Mouse (Mus musculus): ENCODE data around the gene Limk2.

Limk2 gene

DNA sequence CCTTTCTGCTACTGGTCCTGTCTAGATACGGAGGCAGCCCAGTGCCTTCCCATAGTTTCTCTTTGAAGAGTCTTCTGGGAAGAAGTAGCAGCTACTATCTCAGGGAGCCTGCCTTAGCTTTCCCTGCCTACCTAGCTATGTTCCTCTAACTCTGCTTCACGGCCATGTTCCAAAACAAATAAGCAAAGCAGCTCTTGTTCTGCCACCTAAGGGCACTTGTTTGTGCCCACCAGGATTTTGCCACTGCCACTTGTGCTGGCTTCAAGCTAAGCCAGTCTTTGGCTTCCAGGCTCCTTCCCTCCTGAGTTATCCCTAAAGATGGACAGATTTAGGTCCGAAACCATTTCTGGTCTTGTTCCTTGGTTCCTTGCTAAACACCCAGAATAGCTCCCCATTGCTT is 3.1 kb upstream of the Limk2 start:
- DNase-seq (ENCODE audit: low read depth, low spot score), result no peak

DNA sequence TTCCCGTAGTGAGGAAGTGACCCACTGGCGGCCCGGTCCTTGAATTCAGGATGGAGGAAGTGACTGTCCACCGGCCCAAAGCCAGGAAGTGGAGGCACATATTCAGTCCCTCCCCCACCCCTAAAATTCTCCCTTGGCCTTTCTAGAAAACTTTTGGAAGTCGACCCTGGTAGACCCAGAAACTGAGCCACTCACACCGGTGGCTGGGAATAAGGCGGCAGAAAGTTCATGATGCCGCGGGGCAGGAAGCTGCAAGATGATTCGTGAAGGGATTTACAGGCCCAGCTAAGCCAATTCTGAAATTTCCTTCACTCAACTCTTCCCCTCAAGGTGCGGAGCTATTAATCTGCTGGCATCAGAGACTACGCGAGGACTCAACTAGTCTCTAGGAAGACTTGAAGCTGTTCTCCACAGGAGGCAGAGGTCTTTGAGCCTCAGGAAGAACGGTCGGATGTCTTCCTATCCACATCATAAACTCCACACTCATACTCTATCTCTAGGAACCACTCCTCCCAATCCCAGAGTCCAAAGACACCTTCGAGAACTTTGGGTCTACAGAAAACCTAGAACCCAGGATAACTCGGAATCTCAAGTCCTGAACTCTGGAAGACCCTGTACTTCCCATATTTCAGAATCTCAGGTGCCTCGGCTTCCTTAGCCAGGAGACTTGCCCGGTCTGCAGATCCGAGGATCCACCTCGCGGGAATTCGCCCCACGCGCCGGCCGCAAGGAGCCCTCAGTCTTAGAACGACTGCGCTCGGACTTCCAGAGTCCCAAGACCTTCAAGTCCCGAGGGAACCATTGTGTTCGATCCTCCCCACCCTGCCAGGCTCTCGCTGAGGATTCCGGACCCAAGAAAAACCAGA is 625 bp downstream of the Limk2 start:
- peak; percentile 7 for DNase-seq (ENCODE audit: low read depth, low spot score)

DNA sequence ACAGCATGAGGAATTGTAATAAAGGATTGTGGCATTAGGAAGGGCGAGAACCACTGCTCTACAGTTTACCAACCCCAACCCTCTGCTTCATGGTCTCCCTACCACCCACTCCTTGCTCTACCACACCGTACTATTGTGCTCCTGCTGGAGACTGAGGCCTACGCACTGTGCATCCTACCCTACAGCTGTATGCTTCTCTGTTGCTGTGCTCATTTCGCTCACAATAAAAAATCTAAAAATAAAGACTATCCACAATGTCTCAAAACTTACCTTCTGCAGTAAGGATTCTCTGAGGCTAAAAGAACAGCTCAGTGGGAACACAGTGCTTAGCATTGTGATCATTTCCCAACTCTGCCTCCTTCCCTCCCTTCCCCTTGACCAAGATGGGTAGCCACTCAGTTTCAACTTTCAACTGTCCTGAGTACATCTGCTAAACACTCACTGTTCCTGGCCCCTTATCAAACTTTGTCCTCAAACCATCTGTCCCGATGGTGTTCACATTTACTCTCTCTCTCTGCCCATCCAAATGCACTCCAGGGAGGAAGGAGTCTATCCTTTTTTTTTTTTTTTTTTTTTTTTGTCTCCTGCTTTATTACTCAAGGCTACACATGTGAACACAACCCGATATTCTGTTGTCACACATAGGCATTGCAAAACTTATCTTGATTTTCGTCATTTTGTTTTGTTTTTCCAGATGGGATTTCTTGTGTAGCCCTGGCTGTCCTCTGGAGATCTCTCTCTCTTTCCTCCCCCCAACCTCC is 4.5 kb downstream of the Limk2 start:
- no peak for DNase-seq (ENCODE audit: low read depth, low spot score)

DNA sequence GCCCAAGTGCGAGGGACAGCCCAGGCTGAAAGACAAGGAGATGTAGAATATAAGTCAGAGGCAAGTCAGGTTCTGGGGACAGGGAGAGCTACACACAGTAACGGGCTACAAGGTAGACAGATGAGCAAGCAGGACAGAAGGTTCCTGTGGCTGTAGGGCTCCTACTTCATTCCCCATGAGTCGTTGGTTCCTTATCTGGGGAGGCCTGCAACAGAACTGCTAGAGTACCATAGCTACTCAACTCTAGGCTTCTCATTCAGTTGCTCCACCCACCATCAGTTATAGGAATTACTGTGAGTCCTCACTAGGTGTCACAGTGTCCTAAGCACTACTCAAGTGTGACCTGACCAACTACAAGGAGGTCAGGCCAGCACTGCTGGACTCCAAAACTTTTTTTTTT is 6.0 kb downstream of the Limk2 start:
- DNase-seq (ENCODE audit: low read depth, low spot score), result no peak

DNA sequence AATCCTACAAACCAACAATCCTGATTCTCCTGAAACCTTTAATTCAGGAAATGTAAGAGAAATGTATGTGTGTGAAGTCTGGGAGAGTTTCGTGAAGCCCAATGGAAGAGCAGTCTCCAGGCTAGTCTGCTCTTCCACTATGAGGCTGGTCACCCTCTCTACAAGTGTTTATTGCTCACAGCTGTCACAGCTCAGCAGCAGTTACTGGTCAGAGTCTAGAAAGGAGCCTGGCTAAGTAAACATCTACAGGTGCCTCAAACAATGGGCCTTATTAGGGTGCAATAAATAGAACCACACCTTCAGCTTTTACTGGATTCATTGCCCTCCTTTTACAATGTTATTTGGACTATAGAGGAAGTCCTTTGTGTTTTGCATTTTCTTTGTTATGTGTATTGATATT is 10.7 kb downstream of the Limk2 start:
- no peak for DNase-seq (ENCODE audit: low read depth, low spot score)

DNA sequence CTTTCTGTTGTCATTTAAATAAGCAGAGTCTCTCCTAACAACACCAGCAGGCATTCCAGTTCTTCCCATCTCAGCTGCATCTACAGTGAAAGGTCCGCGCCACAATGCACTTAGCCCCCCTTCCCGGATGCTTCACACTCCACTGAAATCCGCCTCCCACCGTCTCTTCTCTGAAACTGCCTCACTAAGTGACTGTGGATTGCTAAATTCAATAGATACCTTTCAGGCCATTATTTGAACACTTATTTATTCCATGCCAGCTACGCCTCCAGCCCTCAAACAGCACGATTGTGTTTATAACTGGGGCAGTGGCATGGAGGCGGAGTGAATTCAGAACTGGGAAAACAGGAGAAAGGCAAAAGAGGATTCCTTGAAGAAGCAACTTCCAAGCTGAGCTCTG is 12.4 kb downstream of the Limk2 start:
- no peak for DNase-seq (ENCODE audit: low read depth, low spot score)

DNA sequence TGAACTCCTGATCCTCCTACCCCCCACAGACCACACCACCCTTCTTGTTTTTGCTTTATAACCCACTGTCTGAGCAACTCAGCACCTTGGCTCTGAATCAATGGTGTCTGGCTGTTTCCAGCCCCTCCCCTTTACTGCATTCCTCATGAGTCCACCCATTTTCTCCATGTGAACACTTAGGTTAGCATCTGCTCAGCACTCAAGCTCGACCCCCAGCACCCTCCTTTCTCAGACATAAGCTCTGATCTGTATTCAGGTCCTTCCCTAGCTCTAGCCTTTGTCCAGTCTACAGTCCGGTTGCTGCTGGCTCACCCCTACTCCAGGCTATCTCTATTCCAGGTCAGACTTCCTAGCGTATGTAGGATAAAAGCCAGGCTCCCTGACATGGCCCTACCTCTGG is 12.9 kb downstream of the Limk2 start:
- DNase-seq (ENCODE audit: low read depth, low spot score), result no peak

DNA sequence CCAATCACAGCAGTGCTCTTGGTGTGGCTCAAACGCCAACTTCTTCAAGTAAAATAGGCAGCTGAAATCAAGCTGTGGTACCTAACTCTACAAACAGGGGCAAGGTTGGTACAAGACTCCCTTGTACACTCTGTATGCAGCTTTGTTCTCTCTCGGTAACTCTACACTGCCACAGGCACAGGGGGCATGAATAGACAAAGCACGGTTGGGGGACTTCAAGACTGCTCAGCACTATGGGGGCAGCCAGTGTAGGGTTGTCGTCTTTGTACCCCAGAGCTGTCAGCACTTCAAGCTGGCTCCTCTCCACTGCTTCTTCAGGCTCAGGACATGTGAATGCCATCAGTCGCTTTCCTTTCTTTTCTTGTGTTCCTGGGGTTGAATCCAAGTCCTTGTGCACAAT is 14.5 kb downstream of the Limk2 start:
- DNase-seq (ENCODE audit: low read depth, low spot score), result no peak

DNA sequence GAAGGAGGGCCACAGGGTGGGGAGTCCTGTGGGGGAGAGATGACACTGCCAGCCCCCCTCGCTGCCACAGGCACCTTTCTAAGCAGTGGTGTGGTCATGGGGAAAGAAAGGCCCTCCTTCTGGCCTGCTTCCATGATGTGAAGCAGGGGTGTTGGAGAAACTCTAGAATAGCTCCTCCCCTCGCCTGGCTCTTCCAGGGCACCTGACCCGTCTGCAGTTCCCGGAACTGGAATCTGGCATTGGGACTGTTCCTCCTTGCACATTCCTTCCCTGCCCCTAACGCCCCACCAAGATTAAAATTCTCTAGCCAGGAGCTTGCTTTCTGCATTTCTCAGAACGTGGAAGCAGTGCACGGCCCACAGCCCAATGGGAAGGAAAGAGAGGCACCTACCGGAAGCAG is 16.5 kb downstream of the Limk2 start:
- no peak for DNase-seq (ENCODE audit: low read depth, low spot score)

DNA sequence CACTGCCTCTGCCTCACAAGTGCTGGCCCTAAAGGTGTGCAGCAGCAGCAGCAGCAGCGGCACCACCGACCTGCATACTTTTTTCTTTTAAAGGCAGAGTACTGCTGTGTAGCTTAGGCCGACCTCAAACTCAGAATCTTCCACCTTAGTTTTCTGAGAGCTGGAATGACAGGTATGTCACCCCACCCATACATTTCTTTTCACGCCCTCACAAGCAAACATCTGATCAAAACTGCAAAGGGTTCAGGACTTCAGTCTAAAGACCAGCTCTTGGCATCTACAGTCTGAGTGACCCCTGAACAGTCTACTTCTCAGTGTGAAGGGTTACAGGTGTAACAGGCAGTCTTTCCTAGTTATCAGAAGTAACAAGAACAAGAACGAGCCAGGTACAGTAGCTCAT is 18.2 kb downstream of the Limk2 start:
- no peak for DNase-seq (ENCODE audit: low read depth, low spot score)

DNA sequence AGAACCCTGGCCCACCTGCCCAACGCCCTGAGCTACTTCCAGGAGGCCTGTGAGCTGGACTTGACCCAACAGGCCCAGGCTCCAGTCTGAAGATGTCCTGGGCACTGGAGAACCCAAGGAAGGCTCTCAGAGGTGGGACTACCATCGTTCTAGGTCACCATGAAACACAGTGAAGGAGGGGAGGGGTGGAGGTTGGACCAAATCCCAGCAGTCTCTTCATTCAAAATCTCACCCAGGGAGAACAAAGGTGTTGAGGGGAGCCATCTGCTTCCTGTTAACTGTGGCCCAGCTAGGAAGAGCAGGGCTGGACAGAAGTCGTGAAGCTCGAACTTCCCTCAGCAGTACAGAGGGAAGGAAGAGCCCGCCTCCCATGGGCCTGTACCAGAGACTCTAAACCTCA is 19.0 kb downstream of the Limk2 start:
- DNase-seq (ENCODE audit: low read depth, low spot score), result no peak

DNA sequence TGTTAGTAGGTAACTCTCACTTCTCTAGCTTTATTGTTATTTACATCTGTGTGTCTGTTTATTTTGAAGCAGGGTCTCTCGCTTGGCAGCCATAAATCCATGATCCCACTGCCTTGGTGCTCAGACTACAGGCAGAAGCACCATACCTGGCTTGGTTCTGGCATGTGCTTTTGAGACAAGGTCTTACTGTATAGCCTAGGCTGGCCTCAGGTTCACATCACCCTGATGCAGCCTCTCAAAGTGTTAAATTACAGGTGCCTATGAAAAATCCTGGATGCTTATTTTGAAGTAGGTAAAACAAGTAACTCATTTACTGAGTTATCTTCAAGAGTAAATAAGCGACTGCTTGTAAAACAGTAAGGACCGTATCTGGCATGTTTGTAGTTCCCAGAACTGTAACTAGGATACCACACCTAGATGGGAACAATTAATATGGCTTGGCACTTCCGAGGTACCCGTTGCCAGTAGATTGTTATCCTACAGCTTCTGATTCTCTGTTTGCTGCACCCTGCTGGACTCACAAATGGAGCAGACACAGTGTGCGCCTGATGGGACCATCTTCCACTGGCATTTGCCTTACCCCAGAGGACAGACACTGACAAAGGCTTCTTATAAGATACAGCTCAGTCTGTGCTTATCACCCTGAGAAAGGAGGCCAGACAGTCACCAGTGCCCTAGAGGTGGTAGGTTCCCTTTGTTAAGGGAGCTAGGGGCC is 21.4 kb downstream of the Limk2 start:
- DNase-seq (ENCODE audit: low read depth, low spot score), result no peak

DNA sequence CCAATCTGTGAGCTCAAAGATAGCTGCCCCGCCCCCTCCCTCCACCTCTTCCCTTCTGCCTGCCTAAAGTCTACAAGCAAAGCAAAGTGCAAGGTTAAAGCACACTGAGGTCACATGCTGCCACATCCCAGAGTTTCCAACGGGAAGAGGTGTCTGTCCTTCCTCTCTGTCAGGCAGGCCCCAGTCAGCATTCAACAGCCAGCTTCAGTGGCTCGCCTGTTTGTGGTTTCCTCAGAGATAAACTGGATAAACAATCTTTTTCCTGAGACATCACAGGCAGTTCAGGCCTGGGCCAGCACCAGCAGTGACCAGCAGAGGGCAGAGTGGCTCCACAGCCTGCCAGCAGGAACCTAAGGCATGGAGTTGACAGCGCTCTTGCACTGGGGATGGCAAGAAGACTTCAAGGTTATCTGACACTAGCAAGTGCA is 22.0 kb downstream of the Limk2 start:
- DNase-seq (ENCODE audit: low read depth, low spot score), result peak; percentile 59

DNA sequence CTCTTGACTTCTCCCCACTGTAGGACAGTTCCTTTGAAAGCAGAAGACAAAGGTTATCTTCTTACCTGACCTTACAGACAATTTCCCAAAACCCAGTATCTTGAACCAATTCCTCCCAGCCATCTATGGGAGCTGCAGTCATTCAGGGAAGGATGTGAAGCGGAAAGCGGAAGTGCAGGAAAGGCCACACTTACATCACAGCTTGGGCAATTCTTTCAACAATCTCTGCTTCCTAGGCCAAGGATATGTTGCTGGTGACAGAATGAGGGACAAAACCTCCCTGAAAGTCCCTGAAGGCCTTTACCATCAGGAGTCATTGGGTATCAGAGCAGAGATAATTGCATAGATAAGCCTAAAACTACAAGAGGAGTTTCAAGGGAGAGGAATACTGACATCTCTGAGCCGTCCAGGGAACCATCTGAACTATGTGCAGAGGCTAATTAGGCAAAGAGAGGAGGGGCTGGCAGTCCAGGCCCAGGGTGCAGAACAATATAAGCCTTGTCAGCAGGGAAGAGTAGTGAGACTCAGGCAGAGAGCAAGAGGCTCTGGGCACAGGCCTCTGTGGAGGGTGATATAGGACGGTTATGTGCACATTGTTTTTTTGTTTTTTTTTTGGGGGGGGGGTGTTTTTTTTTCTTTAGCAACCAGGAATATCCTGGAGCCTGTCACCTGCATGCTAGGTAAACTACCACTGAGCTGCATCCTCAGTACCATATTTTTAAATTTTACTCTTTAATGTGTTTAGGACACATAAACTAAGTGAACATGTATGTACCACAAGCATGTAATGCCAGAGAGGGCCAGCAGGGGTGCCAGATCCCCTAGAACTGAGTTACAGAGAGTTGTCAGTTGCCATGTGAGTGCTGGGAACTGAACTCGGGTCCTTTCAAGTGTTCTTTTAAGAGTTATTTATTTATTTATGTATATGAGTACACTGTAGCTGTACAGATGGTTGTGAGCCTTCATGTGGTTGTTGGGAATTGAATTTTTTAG is 26.1 kb downstream of the Limk2 start:
- no peak for DNase-seq (ENCODE audit: low read depth, low spot score)

DNA sequence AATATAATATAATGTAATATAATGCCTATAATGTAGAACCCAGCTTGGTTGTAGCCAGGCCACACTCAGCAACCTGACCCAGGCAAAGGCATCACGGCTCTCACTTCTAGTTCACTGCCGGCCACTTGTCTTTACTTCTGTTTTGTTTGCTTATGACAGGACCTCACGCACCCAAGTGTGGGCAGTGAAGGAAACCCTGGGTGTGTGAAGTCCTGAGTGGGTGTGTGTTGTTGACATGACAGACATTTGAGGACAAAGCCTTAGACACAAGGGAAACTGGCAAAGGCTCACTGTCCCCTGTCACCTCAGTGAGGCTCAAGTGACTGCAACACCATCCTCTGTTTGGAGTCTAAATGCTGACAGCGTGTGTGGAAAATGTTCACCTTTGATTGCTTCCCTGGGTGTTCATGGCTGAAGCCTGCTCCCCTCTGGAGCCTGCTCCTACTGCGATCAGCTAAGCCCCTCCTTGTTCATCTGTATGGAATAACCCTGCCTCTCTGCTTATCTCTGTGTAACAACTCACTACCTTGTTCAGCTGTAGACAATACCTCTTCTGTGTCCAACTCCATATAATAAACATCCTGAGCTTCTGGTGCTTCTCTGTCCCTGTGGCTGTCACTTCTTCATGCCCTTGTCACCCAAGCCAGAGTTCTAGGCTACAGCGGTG is 27.7 kb downstream of the Limk2 start:
- no peak for DNase-seq (ENCODE audit: low read depth, low spot score)

DNA sequence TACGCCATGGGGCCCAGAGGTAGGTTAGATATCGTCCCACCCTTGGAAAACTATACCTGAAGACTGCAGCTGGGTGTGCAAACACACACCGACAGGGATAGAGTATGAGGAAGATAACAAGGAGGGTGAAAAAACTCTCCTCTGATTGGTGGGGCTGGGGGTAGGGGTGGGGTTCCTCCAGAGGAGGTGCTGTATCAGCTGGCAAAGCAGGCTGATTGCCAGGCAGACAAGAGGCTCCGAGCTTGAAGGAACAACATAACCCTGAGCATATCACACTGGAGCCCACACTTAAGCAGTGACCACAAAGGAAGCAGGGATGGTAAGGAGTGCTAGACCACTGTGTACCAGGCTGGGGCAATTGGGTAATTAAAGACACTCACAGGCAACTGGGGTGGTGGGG is 29.6 kb downstream of the Limk2 start:
- no peak for DNase-seq (ENCODE audit: low read depth, low spot score)

DNA sequence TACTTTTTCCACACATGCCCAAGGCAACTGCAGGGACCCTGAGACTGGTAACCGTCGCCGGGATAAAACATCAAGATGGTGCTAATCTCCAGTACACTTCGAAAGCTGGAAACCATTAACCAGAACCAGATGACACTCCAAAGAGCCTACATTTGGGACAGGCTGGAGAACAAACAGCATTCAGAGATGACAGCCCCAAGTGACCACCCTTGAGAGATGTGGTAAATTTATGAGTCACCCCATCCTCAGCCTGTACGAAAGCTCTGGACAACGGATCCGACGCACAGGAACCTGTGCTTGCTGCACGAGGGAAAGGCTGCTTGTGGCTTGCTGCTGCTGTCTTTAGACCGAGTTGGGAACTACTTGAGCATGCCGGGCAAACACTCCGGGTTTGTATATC is 34.2 kb downstream of the Limk2 start:
- peak; percentile 11 for DNase-seq (ENCODE audit: low read depth, low spot score)

DNA sequence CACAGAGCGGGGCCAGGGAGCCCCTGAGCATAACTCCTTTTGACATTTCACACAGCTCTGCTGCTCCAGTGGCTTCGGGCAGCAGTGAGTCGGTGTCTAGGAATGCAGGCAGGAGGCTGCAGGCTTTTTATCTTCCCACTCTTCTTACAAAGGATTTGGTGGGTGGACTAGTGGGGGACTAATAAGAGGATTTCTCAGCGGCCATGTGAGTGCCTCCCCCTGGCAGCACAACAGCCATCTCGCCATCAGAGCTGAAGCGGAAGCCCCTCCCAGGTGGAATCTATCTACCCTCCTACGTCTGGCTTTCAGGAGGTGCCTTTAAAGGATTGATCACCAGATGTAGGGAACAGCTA is 34.7 kb downstream of the Limk2 start:
- DNase-seq (ENCODE audit: low read depth, low spot score), result peak; percentile 44

DNA sequence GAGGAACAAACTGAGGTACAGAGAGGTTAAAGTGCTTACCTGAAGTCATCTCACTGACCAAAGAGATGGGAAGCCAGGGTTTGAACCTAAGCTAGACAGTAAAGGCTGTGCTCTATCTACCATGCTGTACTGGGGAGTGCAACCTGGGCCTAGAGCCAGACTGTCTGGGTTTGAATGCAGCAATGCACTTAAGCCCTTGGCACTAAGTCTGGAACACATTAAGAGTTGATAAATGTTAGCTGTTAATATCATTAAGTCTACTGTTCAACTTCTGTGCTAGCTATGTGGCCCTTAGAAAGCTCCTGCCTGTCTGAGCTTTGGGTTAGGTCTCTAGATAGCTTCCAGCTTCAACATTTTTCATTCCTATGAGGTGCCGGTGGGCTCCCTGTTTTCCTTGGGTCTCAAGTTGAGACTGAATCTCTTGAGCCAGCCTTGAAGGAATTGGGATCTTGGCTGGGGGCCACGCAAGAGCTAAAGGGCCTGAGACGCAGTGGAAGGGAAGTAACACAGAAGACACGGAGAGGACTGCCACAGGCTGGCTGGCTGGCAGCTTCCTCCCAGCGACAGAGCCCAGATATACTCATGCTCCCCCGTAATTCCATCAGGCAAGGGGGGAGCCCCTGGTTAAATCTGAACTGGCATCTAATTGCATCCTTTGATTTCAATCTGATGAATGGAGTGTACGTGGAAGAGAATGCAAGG is 35.2 kb downstream of the Limk2 start:
- no peak for DNase-seq (ENCODE audit: low read depth, low spot score)

All from embryo, embryonic 11.5 days (tissue).